Mouse (Mus musculus) adrenal gland, adult 18-20 months (tissue): ENCODE data around the gene Aak1. TPM values are rescaled to one million over a fixed set of nuclear protein-coding genes. Genes with fewer than 3 reads are reported as not detected.
A peak's percentile ranks its signal among the peaks of the same experiment; 100 is the strongest.

Experiments
- DNase-seq, 2 experiments: peaks; one replicate each; pipeline ENCODE4 v3.0.0; 2021 to 2022; ENCODE audit warnings: low spot score in 2 of 2
- total RNA-seq, 2 experiments: library from RNA; stranded (reverse); gene quantifications; 1 replicate in 1 of 2; 2 replicates in 1 of 2; pipeline ENCODE4 v1.2.3; 2021

Gene Aak1
- total RNA-seq, 2 experiments from 2014 or later, result 104 to 109 TPM

GRCm38 (mm10) chr6:86884746-86885145, 35.4 kb downstream of the Aak1 start:
- no peak for DNase-seq

GRCm38 (mm10) chr6:86885816-86886529, 36.7 kb downstream of the Aak1 start:
- peak in 1 of 2 experiments; percentile 23 for DNase-seq

GRCm38 (mm10) chr6:86886803-86887202, 37.5 kb downstream of the Aak1 start:
- DNase-seq, result no peak

GRCm38 (mm10) chr6:86897520-86897919, 48.2 kb downstream of the Aak1 start:
- no peak for DNase-seq

- no peak for DNase-seq
These were observed 49.7 kb downstream of the Aak1 start for GRCm38 (mm10) chr6:86899053-86899452.

- no peak for DNase-seq
These were observed 50.6 kb downstream of the Aak1 start for GRCm38 (mm10) chr6:86899965-86900364.

GRCm38 (mm10) chr6:86900546-86900945, 51.2 kb downstream of the Aak1 start:
- DNase-seq, result no peak

- no peak for DNase-seq
These were observed 56.2 kb downstream of the Aak1 start for GRCm38 (mm10) chr6:86905500-86905899.

- no peak for DNase-seq
These were observed 57.9 kb downstream of the Aak1 start for GRCm38 (mm10) chr6:86907191-86907590.

GRCm38 (mm10) chr6:86908561-86909150, 59.3 kb downstream of the Aak1 start:
- DNase-seq, result no peak

GRCm38 (mm10) chr6:86909881-86910280, 60.6 kb downstream of the Aak1 start:
- DNase-seq, result no peak

GRCm38 (mm10) chr6:86916157-86916820, 67.0 kb downstream of the Aak1 start:
- DNase-seq, result no peak

GRCm38 (mm10) chr6:86917231-86917630, 67.9 kb downstream of the Aak1 start:
- DNase-seq, result peak in 1 of 2 experiments; percentile 30

- no peak for DNase-seq
These were observed 68.9 kb downstream of the Aak1 start for GRCm38 (mm10) chr6:86918058-86918835.

GRCm38 (mm10) chr6:86921880-86922279, 72.6 kb downstream of the Aak1 start:
- DNase-seq, result peak; percentile 45 to 61

- DNase-seq, result no peak
These were observed 75.4 kb downstream of the Aak1 start for GRCm38 (mm10) chr6:86924746-86925145.

- DNase-seq, result no peak
These were observed 85.2 kb downstream of the Aak1 start for GRCm38 (mm10) chr6:86934541-86934940.

GRCm38 (mm10) chr6:86939797-86940196, 90.5 kb downstream of the Aak1 start:
- DNase-seq, result no peak

GRCm38 (mm10) chr6:86940966-86941365, 91.6 kb downstream of the Aak1 start:
- no peak for DNase-seq

- DNase-seq, result no peak
These were observed 97.8 kb downstream of the Aak1 start for GRCm38 (mm10) chr6:86947100-86947499.

- no peak for DNase-seq
These were observed 99.4 kb downstream of the Aak1 start for GRCm38 (mm10) chr6:86948746-86949145.
